Mouse (Mus musculus): ENCODE measurements around the gene Cdiptos. TPM values are rescaled to one million over a fixed set of nuclear protein-coding genes. Genes with fewer than 3 reads are reported as not detected.

Gene Cdiptos
- polyA plus RNA-seq, 1 experiment: 2.0 TPM

GRCm38 (mm10) chr7:126982054-126982453 lies 6.2 kb upstream of the Cdiptos start:
- no peak overlapping the region for H3K4me3 ChIP-seq (ENCODE audit: insufficient read depth, low read length)
- H3K4me1 ChIP-seq (ENCODE audit: control insufficient read depth, insufficient read depth, low read length): peaks cover 5% of the 10 kb centered on the region; the same call in 1 of the 2 replicates
- H3K27ac ChIP-seq (ENCODE audit: insufficient read depth, low read length): no peak overlapping the region
- TF ChIP-seq CTCF (IDR thresholded peaks at IDR 0.05; ENCODE audit: extremely low read depth, insufficient read depth, low read length): no peak
- no peak for TF ChIP-seq POLR2A (IDR thresholded peaks at IDR 0.05; ENCODE audit: extremely low read depth, insufficient read depth, low read length)

DNA sequence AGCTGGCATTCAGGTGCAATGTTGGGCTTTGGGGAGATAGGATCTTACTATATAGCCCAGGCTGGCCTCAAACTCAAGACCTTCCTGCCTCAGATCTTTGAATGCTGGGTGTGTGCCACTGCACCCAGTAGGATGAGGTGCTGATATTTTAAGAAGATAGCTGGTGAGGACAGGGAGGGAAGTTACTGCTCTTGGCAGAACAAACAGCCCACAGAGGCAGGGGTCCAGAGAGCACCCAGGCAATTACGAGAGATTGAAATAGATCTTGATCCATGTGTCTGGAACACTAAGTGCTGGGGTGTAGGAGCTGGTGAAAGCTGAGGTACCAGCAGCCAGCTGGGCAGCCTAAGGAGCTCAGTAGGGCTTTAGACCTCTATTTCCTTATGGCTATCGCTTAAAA lies 5.7 kb upstream of the Cdiptos start:
- no peak overlapping the region for H3K4me3 ChIP-seq (ENCODE audit: insufficient read depth, low read length)
- peaks cover 6% of the 10 kb centered on the region; the same call in 1 of the 2 replicates for H3K4me1 ChIP-seq (ENCODE audit: control insufficient read depth, insufficient read depth, low read length)
- H3K27ac ChIP-seq (ENCODE audit: insufficient read depth, low read length): no peak overlapping the region
- no peak for TF ChIP-seq CTCF (IDR thresholded peaks at IDR 0.05; ENCODE audit: extremely low read depth, insufficient read depth, low read length)
- TF ChIP-seq POLR2A (IDR thresholded peaks at IDR 0.05; ENCODE audit: extremely low read depth, insufficient read depth, low read length): no peak

GRCm38 (mm10) chr7:126978841-126979240 lies 2.9 kb upstream of the Cdiptos start:
- no peak overlapping the region for H3K4me3 ChIP-seq (ENCODE audit: insufficient read depth, low read length)
- TF ChIP-seq CTCF (IDR thresholded peaks at IDR 0.05; ENCODE audit: extremely low read depth, insufficient read depth, low read length) (no peak), POLR2A (IDR thresholded peaks at IDR 0.05; ENCODE audit: extremely low read depth, insufficient read depth, low read length) (no peak)
- peaks cover 6% of the 10 kb centered on the region; the same call in 1 of the 2 replicates for H3K4me1 ChIP-seq (ENCODE audit: control insufficient read depth, insufficient read depth, low read length)
- H3K27ac ChIP-seq (ENCODE audit: insufficient read depth, low read length): no peak overlapping the region

- H3K4me3 ChIP-seq (ENCODE audit: insufficient read depth, low read length): peak overlapping the region; percentile 85
- H3K27ac ChIP-seq (ENCODE audit: insufficient read depth, low read length): 0 out of 2 replicates have a peak overlapping the region, but pooled peaks have one; percentile 26
- peaks cover 6% of the 10 kb centered on the region; the same call in 1 of the 2 replicates for H3K4me1 ChIP-seq (ENCODE audit: control insufficient read depth, insufficient read depth, low read length)
- TF ChIP-seq CTCF (IDR thresholded peaks at IDR 0.05; ENCODE audit: extremely low read depth, insufficient read depth, low read length): no peak
- TF ChIP-seq POLR2A (IDR thresholded peaks at IDR 0.05; ENCODE audit: extremely low read depth, insufficient read depth, low read length): no peak
Measured at GRCm38 (mm10) chr7:126976878-126977459, 1.1 kb upstream of the Cdiptos start.

GRCm38 (mm10) chr7:126975893-126975949 lies 177 bp downstream of the Cdiptos start, which contains the start of gene Cdipt:
Gene Cdipt, plus strand, starts transcription at chr7:126975914.
- peak within 1 kb of the TSS; percentile 85 for H3K4me3 ChIP-seq (ENCODE audit: insufficient read depth, low read length)
- H3K27ac ChIP-seq (ENCODE audit: insufficient read depth, low read length): peak within 1 kb of the TSS; percentile 96
- TF ChIP-seq POLR2A (IDR thresholded peaks at IDR 0.05; ENCODE audit: extremely low read depth, insufficient read depth, low read length) (no peak), CTCF (IDR thresholded peaks at IDR 0.05; ENCODE audit: extremely low read depth, insufficient read depth, low read length) (no peak)
- peaks cover 6% of the 10 kb centered on the region; the same call in 1 of the 2 replicates for H3K4me1 ChIP-seq (ENCODE audit: control insufficient read depth, insufficient read depth, low read length)

DNA sequence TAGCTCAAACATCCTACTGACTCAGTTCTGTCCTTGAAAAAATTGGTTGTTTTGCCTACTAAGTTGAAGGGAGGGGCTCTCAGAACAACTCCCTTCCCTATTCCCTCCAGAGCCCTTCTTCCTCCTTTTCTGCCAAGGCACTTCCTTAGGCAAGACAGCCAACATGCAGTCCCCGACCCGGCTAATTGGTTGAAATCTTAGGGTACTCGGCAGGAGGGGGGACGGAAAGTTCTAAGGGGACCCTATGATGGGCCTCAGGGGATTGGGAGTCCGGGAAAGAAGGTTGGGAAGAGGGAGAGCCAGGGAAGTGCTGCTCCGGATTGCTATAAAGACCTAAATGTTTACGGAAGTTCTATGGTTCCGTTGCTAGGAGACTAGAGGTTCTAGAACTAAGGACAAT lies 405 bp downstream of the Cdiptos start:
- peaks cover 6% of the 10 kb centered on the region; the same call in 1 of the 2 replicates for H3K4me1 ChIP-seq (ENCODE audit: control insufficient read depth, insufficient read depth, low read length)
- peak overlapping the region; percentile 85 for H3K4me3 ChIP-seq (ENCODE audit: insufficient read depth, low read length)
- TF ChIP-seq CTCF (IDR thresholded peaks at IDR 0.05; ENCODE audit: extremely low read depth, insufficient read depth, low read length) (no peak), POLR2A (IDR thresholded peaks at IDR 0.05; ENCODE audit: extremely low read depth, insufficient read depth, low read length) (no peak)
- H3K27ac ChIP-seq (ENCODE audit: insufficient read depth, low read length): no peak overlapping the region

GRCm38 (mm10) chr7:126967361-126967760 lies 8.5 kb downstream of the Cdiptos start:
- Histone ChIP-seq H3K4me1 (ENCODE audit: control insufficient read depth, insufficient read depth, low read length) (no peaks in the 10 kb centered on the region), H3K27ac (ENCODE audit: insufficient read depth, low read length) (no peak overlapping the region), H3K4me3 (ENCODE audit: insufficient read depth, low read length) (no peak overlapping the region)
- TF ChIP-seq POLR2A (IDR thresholded peaks at IDR 0.05; ENCODE audit: extremely low read depth, insufficient read depth, low read length) (no peak), CTCF (IDR thresholded peaks at IDR 0.05; ENCODE audit: extremely low read depth, insufficient read depth, low read length) (no peak)

DNA sequence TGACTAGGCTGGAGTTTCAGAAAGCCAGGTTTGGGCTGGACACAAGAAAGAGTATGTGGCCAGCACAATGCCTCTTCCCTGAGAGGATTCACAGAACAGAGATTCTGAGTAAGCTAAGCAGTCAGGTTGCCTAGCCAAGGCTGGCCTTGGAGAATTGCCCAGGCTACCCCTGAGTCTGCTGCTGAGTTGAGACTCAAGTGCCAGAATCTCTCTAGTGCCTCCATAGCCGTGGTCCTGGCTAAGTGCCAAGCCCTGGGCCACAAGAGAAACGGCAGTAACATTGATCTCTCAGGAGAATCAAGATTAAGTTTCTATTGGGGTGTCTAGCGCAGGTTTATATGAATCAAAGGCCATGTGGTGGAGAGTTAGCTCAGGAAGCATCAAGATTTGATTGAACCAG lies 10.3 kb downstream of the Cdiptos start:
- peaks cover 4% of the 10 kb centered on the region; the same call in 1 of the 2 replicates for H3K4me1 ChIP-seq (ENCODE audit: control insufficient read depth, insufficient read depth, low read length)
- H3K4me3 ChIP-seq (ENCODE audit: insufficient read depth, low read length): no peak overlapping the region
- H3K27ac ChIP-seq (ENCODE audit: insufficient read depth, low read length): no peak overlapping the region
- TF ChIP-seq POLR2A (IDR thresholded peaks at IDR 0.05; ENCODE audit: extremely low read depth, insufficient read depth, low read length) (no peak), CTCF (IDR thresholded peaks at IDR 0.05; ENCODE audit: extremely low read depth, insufficient read depth, low read length) (no peak)

DNA sequence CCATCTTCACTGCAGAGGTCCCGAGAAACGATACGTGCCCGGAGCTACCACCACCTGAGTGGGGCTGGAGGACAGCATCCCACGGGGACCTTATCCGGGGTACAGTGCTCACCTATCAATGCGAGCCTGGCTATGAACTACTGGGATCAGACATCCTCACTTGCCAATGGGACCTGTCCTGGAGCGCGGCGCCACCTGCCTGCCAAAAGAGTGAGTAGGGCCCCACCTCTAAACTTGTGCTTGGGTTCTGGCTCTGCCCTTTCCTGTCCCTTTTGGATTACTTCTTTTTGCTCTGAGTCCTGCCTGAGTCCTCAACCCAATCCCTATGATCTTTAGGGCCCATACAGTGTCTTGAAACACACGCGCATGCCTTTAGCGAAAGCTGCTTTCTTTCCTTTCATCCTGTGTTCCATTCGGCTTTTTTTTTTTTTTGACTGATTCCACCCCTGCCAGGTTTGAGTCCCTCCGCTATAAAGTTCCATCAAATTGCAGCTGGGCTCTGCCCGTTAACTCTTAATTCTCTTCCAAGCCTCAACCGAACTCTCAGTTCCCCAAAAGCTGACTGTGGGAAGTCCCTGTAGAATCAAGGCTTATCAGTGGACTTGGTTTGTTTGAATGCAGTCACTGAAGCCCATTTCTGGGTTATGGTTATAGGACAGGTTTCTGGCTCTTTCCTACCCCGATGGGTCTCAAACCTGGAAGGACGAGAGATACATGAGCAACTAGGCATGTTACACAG lies 12.2 kb downstream of the Cdiptos start:
- Histone ChIP-seq H3K27ac (ENCODE audit: insufficient read depth, low read length) (no peak overlapping the region), H3K4me1 (ENCODE audit: control insufficient read depth, insufficient read depth, low read length) (peaks cover 5% of the 10 kb centered on the region; the same call in 1 of the 2 replicates), H3K4me3 (ENCODE audit: insufficient read depth, low read length) (no peak overlapping the region)
- peak; percentile 12; the same call in 1 of the 2 replicates for TF ChIP-seq CTCF (IDR thresholded peaks at IDR 0.05; ENCODE audit: extremely low read depth, insufficient read depth, low read length)
- TF ChIP-seq POLR2A (IDR thresholded peaks at IDR 0.05; ENCODE audit: extremely low read depth, insufficient read depth, low read length): no peak

DNA sequence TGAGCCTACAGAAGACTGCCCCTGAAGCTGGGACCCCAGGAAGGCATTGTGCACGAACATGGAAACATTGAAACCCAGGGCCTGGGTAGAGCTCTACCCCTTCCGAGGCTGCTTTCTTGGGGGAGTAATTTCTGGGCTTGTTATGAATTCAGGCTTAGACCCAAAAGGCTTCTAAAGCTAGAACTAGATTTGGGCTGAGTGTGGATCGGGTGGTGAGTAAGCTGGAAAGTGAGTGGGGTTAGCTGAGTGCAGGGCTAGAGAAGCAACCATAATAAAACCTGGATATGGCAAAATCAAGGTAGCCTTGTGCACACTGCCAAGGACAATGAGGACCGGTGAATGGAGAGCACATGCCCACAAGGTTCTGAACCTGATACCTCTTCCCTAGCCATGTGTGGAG lies 13.9 kb downstream of the Cdiptos start:
- TF ChIP-seq CTCF (IDR thresholded peaks at IDR 0.05; ENCODE audit: extremely low read depth, insufficient read depth, low read length): no peak
- TF ChIP-seq POLR2A (IDR thresholded peaks at IDR 0.05; ENCODE audit: extremely low read depth, insufficient read depth, low read length): no peak
- H3K27ac ChIP-seq (ENCODE audit: insufficient read depth, low read length): no peak overlapping the region
- no peak overlapping the region for H3K4me3 ChIP-seq (ENCODE audit: insufficient read depth, low read length)
- peaks cover 5% of the 10 kb centered on the region; the same call in 1 of the 2 replicates for H3K4me1 ChIP-seq (ENCODE audit: control insufficient read depth, insufficient read depth, low read length)

Data from cortical plate, adult 2 months (tissue).